Comparison of ENCODE assay signal across 19 mouse cellular contexts in genomic region chr14:114869233-114869632, GRCm38 (mm10).
DNase-seq lines count a peak whose midpoint lies in the region; ATAC-seq and TF ChIP-seq lines count a peak whose summit lies in the region.
"Had no signal": no experiment of that assay in that cellular context is flagged by ENCODE, and none has a peak within 500 bp of the region (broad histone marks: within the 10 kb centered on the region; RNA-seq: fewer than 3 reads in every experiment).

No protein-coding gene starts in this region.

- H3K36me3 ChIP-seq in heart, embryonic 11.5 days (ENCODE audit: control insufficient read depth, insufficient read depth, low read length), result no peaks in the 10 kb centered on the region
- H3K36me3 ChIP-seq in lung, embryonic 14.5 days (ENCODE audit: insufficient read depth), result no peaks in the 10 kb centered on the region
- no peaks in the 10 kb centered on the region for H3K36me3 ChIP-seq in limb, embryonic 11.5 days (ENCODE audit: control insufficient read depth, insufficient read depth, low read length)
- H3K36me3 ChIP-seq in kidney, embryonic 14.5 days (ENCODE audit: control insufficient read depth, insufficient read depth, low read length), result no peaks in the 10 kb centered on the region
- H3K36me3 ChIP-seq: embryonic facial prominence, embryonic 15.5 days; forebrain, embryonic 10.5 days; heart, embryonic 15.5 days; kidney, embryonic 15.5 days had no signal

- no peak for TF ChIP-seq CTCF in lung, embryonic 14.5 days (IDR thresholded peaks at IDR 0.05; ENCODE audit: low read depth)

- peak; percentile 86 for DNase-seq in heart, adult 11 months
- DNase-seq in lung, embryonic 14.5 days, result peak; percentile 49
- DNase-seq in lung, adult 18-20 months, result no peak
- DNase-seq in brain, adult 2 months (ENCODE audit: low read depth, low spot score), result peak; percentile 36
- peak; percentile 19 for DNase-seq in limb, embryonic 11.5 days (ENCODE audit: low spot score)
- no peak for DNase-seq in adrenal gland, postnatal 36 days
- DNase-seq: adrenal gland, postnatal 14 days; B cell, adult 2 months; cerebellum, adult 8-10 months; right cerebral cortex, postnatal 14 days had no signal

- H3K27me3 ChIP-seq in heart, embryonic 11.5 days (ENCODE audit: control insufficient read depth, insufficient read depth, low read length), result no peaks in the 10 kb centered on the region
- no peaks in the 10 kb centered on the region for H3K27me3 ChIP-seq in lung, embryonic 14.5 days (ENCODE audit: insufficient read depth, low read length)
- H3K27me3 ChIP-seq in limb, embryonic 11.5 days (ENCODE audit: control insufficient read depth, insufficient read depth, low read length), result no peaks in the 10 kb centered on the region
- no peaks in the 10 kb centered on the region for H3K27me3 ChIP-seq in kidney, embryonic 14.5 days (ENCODE audit: control insufficient read depth, insufficient read depth, low read length)
- H3K27me3 ChIP-seq: embryonic facial prominence, embryonic 15.5 days; heart, embryonic 15.5 days; kidney, embryonic 15.5 days had no signal

- no peak overlapping the region for H3K27ac ChIP-seq in heart, embryonic 11.5 days (ENCODE audit: low read depth, low read length)
- H3K27ac ChIP-seq in lung, embryonic 14.5 days (ENCODE audit: low read depth), result no peak overlapping the region
- no peak overlapping the region for H3K27ac ChIP-seq in limb, embryonic 11.5 days (replicated peaks; ENCODE audit: low read depth, low read length)
- H3K27ac ChIP-seq in kidney, embryonic 14.5 days (ENCODE audit: low read depth, low read length), result no peak overlapping the region
- H3K27ac ChIP-seq: embryonic facial prominence, embryonic 15.5 days; forebrain, embryonic 10.5 days; heart, embryonic 15.5 days; kidney, embryonic 15.5 days had no signal

- H3K9me3 ChIP-seq in heart, embryonic 11.5 days (replicated peaks; ENCODE audit: control insufficient read depth, low read length), result no peaks in the 10 kb centered on the region
- H3K9me3 ChIP-seq in lung, embryonic 14.5 days (ENCODE audit: low read depth, low read length), result no peaks in the 10 kb centered on the region
- no peaks in the 10 kb centered on the region for H3K9me3 ChIP-seq in limb, embryonic 11.5 days (ENCODE audit: control insufficient read depth, low read length)
- H3K9me3 ChIP-seq in kidney, embryonic 14.5 days (ENCODE audit: control insufficient read depth, low read length), result no peaks in the 10 kb centered on the region
- H3K9me3 ChIP-seq: embryonic facial prominence, embryonic 15.5 days; forebrain, embryonic 10.5 days; heart, embryonic 15.5 days; kidney, embryonic 15.5 days had no signal

- ATAC-seq in heart, embryonic 11.5 days (replicated peaks; ENCODE audit: insufficient number of reproducible peaks, low FRiP score, low TSS enrichment), result no peak
- peak; percentile 49; the same call in 1 of the 2 replicates for ATAC-seq in lung, embryonic 14.5 days (ENCODE audit: insufficient read depth)
- no peak for ATAC-seq in limb, embryonic 11.5 days (ENCODE audit: insufficient number of reproducible peaks, low FRiP score, low TSS enrichment, low read depth)
- no peak for ATAC-seq in kidney, embryonic 14.5 days (ENCODE audit: low FRiP score, low TSS enrichment)
- ATAC-seq: activated CD4-positive, CD25-positive, alpha-beta regulatory T cell, adult 4 months; inflammation-experienced regulatory T-cells, adult 6 months; Patski had no signal

- H3K4me3 ChIP-seq in heart, embryonic 11.5 days (ENCODE audit: low read depth, low read length), result no peak overlapping the region
- H3K4me3 ChIP-seq in lung, embryonic 14.5 days (ENCODE audit: low read depth, low read length), result no peak overlapping the region
- no peak overlapping the region for H3K4me3 ChIP-seq in limb, embryonic 11.5 days (ENCODE audit: low read depth, low read length)
- no peak overlapping the region for H3K4me3 ChIP-seq in kidney, embryonic 14.5 days (ENCODE audit: low read length)
- H3K4me3 ChIP-seq: embryonic facial prominence, embryonic 15.5 days; forebrain, embryonic 10.5 days; heart, embryonic 15.5 days; kidney, embryonic 15.5 days had no signal

- no peak overlapping the region for H3K9ac ChIP-seq in heart, embryonic 11.5 days (ENCODE audit: low read depth, low read length)
- H3K9ac ChIP-seq in lung, embryonic 14.5 days, result no peak overlapping the region
- H3K9ac ChIP-seq in limb, embryonic 11.5 days (ENCODE audit: low read length), result no peak overlapping the region
- no peak overlapping the region for H3K9ac ChIP-seq in kidney, embryonic 14.5 days (ENCODE audit: low read depth, low read length)
- H3K9ac ChIP-seq: embryonic facial prominence, embryonic 15.5 days; heart, embryonic 15.5 days; kidney, embryonic 15.5 days had no signal

- H3K4me2 ChIP-seq in heart, embryonic 11.5 days, result no peak overlapping the region
- no peak overlapping the region for H3K4me2 ChIP-seq in lung, embryonic 14.5 days
- no peak overlapping the region for H3K4me2 ChIP-seq in limb, embryonic 11.5 days (ENCODE audit: low read depth, severe bottlenecking)
- H3K4me2 ChIP-seq in kidney, embryonic 14.5 days (replicated peaks; ENCODE audit: low read depth, low read length), result no peak overlapping the region
- H3K4me2 ChIP-seq: embryonic facial prominence, embryonic 15.5 days; heart, embryonic 15.5 days; kidney, embryonic 15.5 days had no signal

- WGBS in heart, embryonic 11.5 days (ENCODE audit: insufficient replicate concordance), result 35% methylated on average over 5 of the region's 5 CpGs
- 28% methylated on average over 5 of the region's 5 CpGs for WGBS in lung, embryonic 14.5 days
- WGBS in limb, embryonic 11.5 days, result 67% methylated on average over 5 of the region's 5 CpGs
- 65% methylated on average over 5 of the region's 5 CpGs for WGBS in kidney, embryonic 14.5 days

- H3K4me1 ChIP-seq in heart, embryonic 11.5 days (ENCODE audit: control insufficient read depth, insufficient read depth, low read length), result no peaks in the 10 kb centered on the region
- no peaks in the 10 kb centered on the region for H3K4me1 ChIP-seq in lung, embryonic 14.5 days (ENCODE audit: insufficient read depth)
- H3K4me1 ChIP-seq in limb, embryonic 11.5 days (ENCODE audit: control insufficient read depth, insufficient read depth, low read length), result no peaks in the 10 kb centered on the region
- no peaks in the 10 kb centered on the region for H3K4me1 ChIP-seq in kidney, embryonic 14.5 days (ENCODE audit: control insufficient read depth, insufficient read depth, low read length)
- H3K4me1 ChIP-seq: embryonic facial prominence, embryonic 15.5 days; forebrain, embryonic 10.5 days; heart, embryonic 15.5 days had no signal

Comparison
In these comparisons a context has a peak if more than half of its experiments do, and no peak if none do; other contexts are left out.
1. DNase-seq: peak in heart, adult 11 months (single experiment), lung, embryonic 14.5 days (single experiment), brain, adult 2 months (single experiment) and limb, embryonic 11.5 days (single experiment); none in lung, adult 18-20 months (0 of 2) and adrenal gland, postnatal 36 days (0 of 2).